ENCODE assay signal across 18 mouse cellular contexts in the genomic region with DNA sequence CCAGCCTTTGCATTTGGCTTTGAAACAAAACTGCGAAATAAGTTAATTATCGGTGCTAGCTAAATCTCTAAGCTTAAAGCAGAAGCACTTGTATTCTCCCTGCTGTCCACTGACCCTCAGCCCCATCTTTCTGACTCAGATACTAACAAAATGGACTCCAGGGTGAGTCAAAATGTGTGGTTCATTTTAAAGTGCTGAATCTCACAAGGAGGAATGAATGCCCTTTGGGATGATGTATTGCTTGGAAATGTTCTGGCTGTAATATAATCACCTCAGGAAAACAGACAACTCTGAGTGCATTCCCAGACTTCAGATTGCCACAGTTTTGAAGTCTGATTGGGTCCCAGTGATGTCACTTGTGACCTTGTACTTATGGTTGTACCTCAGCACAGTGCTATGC.
"Had no signal": no experiment of that assay in that cellular context is flagged by ENCODE, and none has a peak within 500 bp of the region (broad histone marks: within the 10 kb centered on the region; RNA-seq: fewer than 3 reads in every experiment).

No protein-coding gene starts in this region.

- H3K27me3 ChIP-seq: midbrain, embryonic 13.5 days; neural tube, embryonic 13.5 days; neural tube, embryonic 15.5 days had no signal

- H3K4me3 ChIP-seq: midbrain, embryonic 13.5 days; myocyte; neural tube, embryonic 13.5 days; neural tube, embryonic 15.5 days had no signal

- H3K36me3 ChIP-seq: midbrain, embryonic 13.5 days; neural tube, embryonic 13.5 days; neural tube, embryonic 15.5 days had no signal

- H3K9ac ChIP-seq: liver, postnatal 0 days; lung, embryonic 14.5 days; midbrain, embryonic 13.5 days; neural tube, embryonic 13.5 days; neural tube, embryonic 15.5 days had no signal

- DNase-seq: liver, postnatal 0 days; lung, embryonic 14.5 days; lung, postnatal 10 days; lung, postnatal 4 days; retina, postnatal 1 day; right cerebral cortex, adult 18-20 months; right cerebral cortex, postnatal 25 days; right cerebral cortex, postnatal 4 days; spleen, adult 18-20 months; thymus, adult 18-20 months; thymus, postnatal 14 days; thymus, postnatal 36 days had no signal

- ATAC-seq: liver, postnatal 0 days; midbrain, embryonic 13.5 days; midbrain, embryonic 16.5 days had no signal

- H3K27ac ChIP-seq: neural tube, embryonic 13.5 days; neural tube, embryonic 15.5 days had no signal

- H3K9me3 ChIP-seq: midbrain, embryonic 13.5 days; neural tube, embryonic 13.5 days; neural tube, embryonic 15.5 days had no signal

- H3K4me2 ChIP-seq: lung, embryonic 14.5 days; midbrain, embryonic 11.5 days; midbrain, embryonic 13.5 days; neural tube, embryonic 13.5 days; neural tube, embryonic 15.5 days had no signal
